Mouse (Mus musculus): ENCODE measurements around the gene Gbx2.

- TF ChIP-seq CTCF (IDR thresholded peaks at IDR 0.05; ENCODE audit: borderline replicate concordance, extremely low read depth, insufficient read depth, insufficient read length) (no peak), POLR2A (IDR thresholded peaks at IDR 0.05; ENCODE audit: borderline replicate concordance, extremely low read depth, insufficient read depth, insufficient read length, poor library complexity, severe bottlenecking) (no peak)
Observed at GRCm38 (mm10) chr1:89880834-89881233, 50.1 kb downstream of the Gbx2 start.
